Mouse (Mus musculus) megakaryocyte, embryonic 14.5 days (primary cell): ENCODE measurements around the gene Sema3f.

Experiments
- FLI1 ChIP-seq: IDR thresholded peaks from 2 replicates; pipeline ENCODE4 v1.6.1; 2012; ENCODE audit warnings: low read length, inconsistent platforms, mixed read lengths
- GATA1 ChIP-seq: IDR thresholded peaks from 3 replicates; pipeline ENCODE4 v1.6.1; 2012; ENCODE audit warnings: mixed read lengths, low read length, inconsistent platforms, borderline replicate concordance

- no peak for TF ChIP-seq FLI1
- no peak for TF ChIP-seq GATA1
Observed at GRCm38 (mm10) chr9:107660777-107661176, 49.5 kb downstream of the Sema3f start.
